Mouse (Mus musculus) olfactory bulb, adult 2 months (tissue): ENCODE measurements at regions not wholly inside any gene's neighbourhood (a gene's known extent, or its start where the extent isn't known, plus 50 kb on each side); places are given as distances from the start of the nearest gene placed in this dataset.

Experiments
- CTCF ChIP-seq: fragments of 200-500 bp; IDR thresholded peaks from 2 replicates; pipeline ENCODE4 v1.5.1; 2012; ENCODE audit warnings: low read depth, mild to moderate bottlenecking, low read length, moderate library complexity; ENCODE audit not compliant: insufficient read depth
- POLR2A ChIP-seq: fragments of 200-500 bp; IDR thresholded peaks from 2 replicates; pipeline ENCODE4 v1.6.1; 2012; ENCODE audit warnings: mild to moderate bottlenecking, low read depth, low read length, moderate library complexity; ENCODE audit not compliant: insufficient read depth

GRCm38 (mm10) chr16:42591530-42591929 is 251.1 kb upstream of the Gap43 start:
- TF ChIP-seq CTCF (no peak), POLR2A (no peak)
